Mouse (Mus musculus) CH12.LX (cell line): ENCODE measurements around the gene Mlec. TPM values are rescaled to one million over a fixed set of nuclear protein-coding genes. Genes with fewer than 3 reads are reported as not detected.

Experiments used
- DNase-seq: peaks from one replicate; pipeline ENCODE4 v3.0.0-alpha.2; 2013; ENCODE audit errors: extremely low read depth
- H3K27ac ChIP-seq: 2 replicates; pipeline ENCODE4 v1.5.1; 2012; ENCODE audit warnings: low read depth, mild to moderate bottlenecking, control low read depth, moderate library complexity; ENCODE audit not compliant: insufficient read depth
- H3K27me3 ChIP-seq: replicated peaks from 2 replicates; pipeline ENCODE3; 2012; ENCODE audit warnings: inconsistent platforms
- H3K36me3 ChIP-seq, 2 experiments: replicated peaks in 1 of 2; 2 replicates each; pipeline versions ENCODE3 to v1.6.1; 2012; ENCODE audit warnings: inconsistent platforms in 1 of 2, low read length in 1 of 2, mild to moderate bottlenecking in 1 of 2, mixed read lengths in 1 of 2, moderate library complexity in 1 of 2; ENCODE audit not compliant: control insufficient read depth in 1 of 2, insufficient read depth in 1 of 2
- H3K4me1 ChIP-seq, 2 experiments: 2 replicates each; pipeline ENCODE4 v1.6.1; 2012; ENCODE audit warnings: inconsistent platforms in 1 of 2, moderate library complexity in 1 of 2; ENCODE audit not compliant: insufficient read depth in 2 of 2, control insufficient read depth in 1 of 2
- H3K4me2 ChIP-seq: 2 replicates; pipeline ENCODE4 v1.6.1; 2012; ENCODE audit warnings: low read depth, mild to moderate bottlenecking, control low read depth; ENCODE audit not compliant: poor library complexity, insufficient read depth, severe bottlenecking
- H3K4me3 ChIP-seq, 3 experiments: fragments of 150-350 bp in 1 of 3; sonication (generic) in 1 of 3; replicated peaks in 1 of 3; 2 replicates each; pipeline versions ENCODE3 to v1.5.1; 2011 to 2012; ENCODE audit warnings: low read depth in 2 of 3, low read length in 2 of 3, mild to moderate bottlenecking in 2 of 3, moderate library complexity in 2 of 3, control low read depth in 1 of 3, improper control_type of control experiment in 1 of 3, inconsistent platforms in 1 of 3, mixed read lengths in 1 of 3; ENCODE audit not compliant: poor library complexity in 1 of 3
- H3K79me2 ChIP-seq: replicated peaks from 2 replicates; pipeline ENCODE4 v1.6.1; 2012; ENCODE audit warnings: mild to moderate bottlenecking, moderate library complexity; ENCODE audit not compliant: control insufficient read depth, poor library complexity, insufficient read depth, severe bottlenecking; ENCODE audit errors: extremely low read depth
- H3K9ac ChIP-seq: 2 replicates; pipeline ENCODE4 v1.6.1; 2012; ENCODE audit warnings: low read depth, mild to moderate bottlenecking, control low read depth, moderate library complexity; ENCODE audit not compliant: insufficient read depth
- H3K9me3 ChIP-seq: replicated peaks from 2 replicates; pipeline ENCODE3; 2012; ENCODE audit warnings: low read length, inconsistent platforms, mixed read lengths
- CHD1 ChIP-seq: IDR thresholded peaks from 2 replicates; pipeline ENCODE4 v1.6.1; 2012; ENCODE audit warnings: low read depth, low read length, improper control_type of control experiment, inconsistent platforms
- CHD2 ChIP-seq: IDR thresholded peaks from 2 replicates; pipeline ENCODE4 v1.6.1; 2011; ENCODE audit warnings: low read length, improper control_type of control experiment
- ELF1 ChIP-seq: IDR thresholded peaks from 2 replicates; pipeline ENCODE4 v1.6.1; 2014; ENCODE audit warnings: low read depth, mild to moderate bottlenecking, inconsistent platforms, low read length, improper control_type of control experiment
- EP300 ChIP-seq: IDR thresholded peaks from 2 replicates; pipeline ENCODE4 v1.6.1; 2011; ENCODE audit warnings: low read length, improper control_type of control experiment
- ETS1 ChIP-seq: conservative IDR thresholded peaks from 2 replicates; pipeline ENCODE4 v1.6.1; 2012; ENCODE audit warnings: low read depth, mild to moderate bottlenecking, inconsistent platforms, low read length, improper control_type of control experiment, moderate library complexity
- HCFC1 ChIP-seq: IDR thresholded peaks from 2 replicates; pipeline ENCODE4 v1.6.1; 2012; ENCODE audit warnings: low read depth, mild to moderate bottlenecking, inconsistent platforms, low read length, improper control_type of control experiment
- IRF4 ChIP-seq: IDR thresholded peaks from 2 replicates; pipeline ENCODE4 v1.6.1; 2014; ENCODE audit warnings: low read depth, mild to moderate bottlenecking, inconsistent platforms, low read length, improper control_type of control experiment
- JUN ChIP-seq: IDR thresholded peaks from 2 replicates; pipeline ENCODE4 v1.6.1; 2011; ENCODE audit warnings: low read depth, mild to moderate bottlenecking, low read length, improper control_type of control experiment, moderate library complexity; ENCODE audit not compliant: insufficient read depth
- JUND ChIP-seq: conservative IDR thresholded peaks from 2 replicates; pipeline ENCODE4 v1.6.1; 2011; ENCODE audit warnings: low read depth, low read length, improper control_type of control experiment
- KAT2A ChIP-seq: IDR thresholded peaks from 2 replicates; pipeline ENCODE4 v1.6.1; 2012; ENCODE audit warnings: low read length, improper control_type of control experiment, inconsistent platforms; ENCODE audit not compliant: insufficient replicate concordance
- MAFK ChIP-seq: IDR thresholded peaks from 2 replicates; pipeline ENCODE4 v1.6.1; 2011; ENCODE audit warnings: low read length, improper control_type of control experiment; ENCODE audit not compliant: insufficient replicate concordance
- MAX ChIP-seq: IDR thresholded peaks from 2 replicates; pipeline ENCODE4 v1.6.1; 2011; ENCODE audit warnings: low read length, improper control_type of control experiment
- MAZ ChIP-seq: IDR thresholded peaks from 2 replicates; pipeline ENCODE4 v1.6.1; 2012; ENCODE audit warnings: low read depth, mild to moderate bottlenecking, inconsistent platforms, low read length, improper control_type of control experiment, moderate library complexity
- MXI1 ChIP-seq: IDR thresholded peaks from 2 replicates; pipeline ENCODE4 v1.6.1; 2011; ENCODE audit warnings: mild to moderate bottlenecking, low read depth, low read length, improper control_type of control experiment
- MYC ChIP-seq: IDR thresholded peaks from 2 replicates; pipeline ENCODE4 v1.6.1; 2011; ENCODE audit warnings: low read depth, mild to moderate bottlenecking, improper control_type of control experiment, low read length
- NELFE ChIP-seq: IDR thresholded peaks from 2 replicates; pipeline ENCODE4 v1.6.1; 2011; ENCODE audit warnings: low read depth, low read length, improper control_type of control experiment
- POLR2A ChIP-seq: IDR thresholded peaks from 2 replicates; pipeline ENCODE4 v1.6.1; 2011; ENCODE audit warnings: low read depth, mild to moderate bottlenecking, improper control_type of control experiment, low read length
- RAD21 ChIP-seq: IDR thresholded peaks from 2 replicates; pipeline ENCODE4 v1.6.1; 2011; ENCODE audit warnings: low read depth, mild to moderate bottlenecking, low read length, improper control_type of control experiment, moderate library complexity
- RCOR1 ChIP-seq: conservative IDR thresholded peaks from 2 replicates; pipeline ENCODE4 v1.6.1; 2012; ENCODE audit warnings: low read depth, mild to moderate bottlenecking, inconsistent platforms, low read length, improper control_type of control experiment
- SIN3A ChIP-seq: IDR thresholded peaks from 2 replicates; pipeline ENCODE4 v1.6.1; 2012; ENCODE audit warnings: low read length, improper control_type of control experiment, inconsistent platforms
- SMC3 ChIP-seq: IDR thresholded peaks from 2 replicates; pipeline ENCODE4 v1.6.1; 2011; ENCODE audit warnings: low read depth, low read length, improper control_type of control experiment
- TCF12 ChIP-seq: IDR thresholded peaks from 2 replicates; pipeline ENCODE4 v1.6.1; 2014; ENCODE audit warnings: low read depth, mild to moderate bottlenecking, inconsistent platforms, low read length, improper control_type of control experiment
- UBTF ChIP-seq: IDR thresholded peaks from 2 replicates; pipeline ENCODE4 v1.6.1; 2012; ENCODE audit warnings: low read depth, mild to moderate bottlenecking, inconsistent platforms, low read length, improper control_type of control experiment, moderate library complexity
- USF1 ChIP-seq: IDR thresholded peaks from 2 replicates; pipeline ENCODE4 v1.6.1; 2014; ENCODE audit warnings: low read depth, mild to moderate bottlenecking, inconsistent platforms, low read length, improper control_type of control experiment
- USF2 ChIP-seq: conservative IDR thresholded peaks from 2 replicates; pipeline ENCODE4 v1.6.1; 2011; ENCODE audit warnings: low read depth, low read length, improper control_type of control experiment
- ZC3H11A ChIP-seq: IDR thresholded peaks from 2 replicates; pipeline ENCODE4 v1.6.1; 2012; ENCODE audit warnings: low read depth, mild to moderate bottlenecking, inconsistent platforms, low read length, improper control_type of control experiment
- ZKSCAN1 ChIP-seq: IDR thresholded peaks from 2 replicates; pipeline ENCODE4 v1.6.1; 2012; ENCODE audit warnings: low read depth, inconsistent platforms, low read length, improper control_type of control experiment, borderline replicate concordance
- ZNF384 ChIP-seq: IDR thresholded peaks from 2 replicates; pipeline ENCODE4 v1.6.1; 2012; ENCODE audit warnings: low read depth, low read length, improper control_type of control experiment, inconsistent platforms
- dilution Hi-C: fragments of 300-500 bp; cut with MboI; formaldehyde crosslinking; loops from 2 replicates; pipeline ENCODE4 v1.14.3; 2020; ENCODE audit warnings: low sequenced_read_pairs; ENCODE audit not compliant: extremely low pct_unique_long_range_greater_than_20kb, extremely low pct_ligation_motif_present
- in situ Hi-C: fragments of 300-500 bp; cut with MboI; formaldehyde crosslinking; loops from 3 replicates; pipeline ENCODE4 v1.14.3; 2019; ENCODE audit warnings: low sequenced_read_pairs, low pct_ligation_motif_present, low pct_unique_long_range_greater_than_20kb, mixed read lengths
- polyA plus RNA-seq: library from polyadenylated mRNA; unstranded; fragments of >175 nt; gene quantifications from 2 replicates; pipeline ENCODE4 v1.2.1, GENCODE M21; 2012; ENCODE audit warnings: low read depth; ENCODE audit not compliant: insufficient read length
- total RNA-seq, 2 experiments: library from RNA; depleted of rRNA; stranded (reverse); fragments of 300-350 nt in 1 of 2; fragments of >200 nt in 1 of 2; gene quantifications; 2 replicates each; pipeline ENCODE4 v1.2.3; 2012 to 2014

Gene Mlec
- total and polyA plus RNA-seq, 3 experiments = 101 to 143 (median 128) TPM

DNA sequence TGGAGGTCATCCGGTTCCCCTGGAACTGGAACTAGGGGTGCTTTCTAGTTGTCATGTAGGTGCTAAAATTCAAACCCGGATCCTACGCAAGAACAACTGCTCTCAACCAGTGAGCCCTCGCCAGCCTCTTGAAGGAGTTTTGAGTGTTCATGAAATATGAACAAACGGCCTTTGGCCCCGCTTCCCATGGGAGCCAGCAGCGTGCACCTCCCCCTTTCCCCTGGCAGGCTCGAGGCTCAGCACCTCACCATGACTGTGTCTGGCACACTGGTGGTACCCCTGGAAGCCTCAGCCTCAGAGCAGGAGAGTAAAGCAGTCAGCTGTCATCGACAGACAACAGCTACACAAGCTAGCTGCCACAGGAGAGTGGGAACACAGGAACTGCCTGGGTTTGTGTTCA, 58.0 kb downstream of the Mlec start:
- TF ChIP-seq MAFK (no peak), POLR2A (no peak), TCF12 (no peak), USF2 (no peak), IRF4 (no peak), NELFE (no peak), HCFC1 (no peak), MAZ (no peak), EP300 (no peak), CHD2 (no peak), CHD1 (no peak), ETS1 (no peak), JUN (no peak), RCOR1 (no peak), USF1 (no peak), MAX (no peak), SMC3 (no peak), ZNF384 (no peak), MYC (no peak), UBTF (no peak)
- TF ChIP-seq, all 38 proteins: peak for 0
- Histone ChIP-seq H3K79me2 (no peaks in the 10 kb centered on the region), H3K9ac (no peak overlapping the region), H3K27me3 (no peaks in the 10 kb centered on the region), H3K36me3 (peaks cover 44 to 75% of the 10 kb centered on the region in 2 experiments), H3K9me3 (no peaks in the 10 kb centered on the region), H3K4me3 (no peak overlapping the region), H3K27ac (no peak overlapping the region), H3K4me1 (no peaks in the 10 kb centered on the region), H3K4me2 (no peak overlapping the region)
- DNase-seq = no peak
- in situ Hi-C loops (loop anchor here (10.0 kb wide), 1 partner anchor 125 kb away; the partner anchor contains the start of gene Hnf1a), dilution Hi-C loops (no loop called here)

DNA sequence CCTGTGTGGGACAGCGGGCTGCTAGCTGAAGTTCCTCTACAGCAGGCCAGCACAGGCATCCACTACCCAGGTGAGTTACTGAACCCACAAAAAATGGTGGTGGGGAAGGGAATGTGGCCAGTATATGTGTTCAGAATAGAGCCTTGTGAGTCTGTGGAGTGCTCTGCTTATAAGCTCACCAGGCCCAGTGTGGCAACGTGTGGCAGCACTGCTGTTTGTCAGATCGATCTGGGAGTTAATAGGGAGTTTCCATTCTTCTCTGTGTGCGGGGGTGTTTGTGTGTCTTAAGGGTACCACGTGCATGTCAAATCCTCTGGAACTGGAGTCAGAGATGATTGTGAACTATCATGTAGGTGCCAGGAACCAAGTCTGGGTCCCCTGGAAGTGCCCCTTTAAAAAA, 58.4 kb downstream of the Mlec start:
- Histone ChIP-seq H3K4me2 (no peak overlapping the region), H3K36me3 (peaks cover 47 to 78% of the 10 kb centered on the region in 2 experiments), H3K9me3 (no peaks in the 10 kb centered on the region), H3K9ac (no peak overlapping the region), H3K79me2 (no peaks in the 10 kb centered on the region), H3K27ac (no peak overlapping the region), H3K4me3 (no peak overlapping the region), H3K27me3 (no peaks in the 10 kb centered on the region), H3K4me1 (no peaks in the 10 kb centered on the region)
- no peak for DNase-seq
- dilution Hi-C loops = no loop called here
- TF ChIP-seq RAD21 (no peak), KAT2A (no peak), UBTF (no peak), ZKSCAN1 (no peak), TCF12 (no peak), MXI1 (no peak), ETS1 (no peak), JUND (no peak), CHD1 (no peak), SIN3A (no peak), ELF1 (no peak), ZC3H11A (no peak)
- in situ Hi-C loops = no loop called here
